Mouse (Mus musculus): Measurements from ENCODE around the gene Gm49450. TPM values are rescaled to one million over a fixed set of nuclear protein-coding genes. Genes with fewer than 3 reads are reported as not detected.

The Gm49450 gene
- polyA plus RNA-seq, 1 experiment from 2014 or later = not detected

- 31% methylated on average over 4 of the region's 4 CpGs for WGBS
- no peak overlapping the region for H3K9ac ChIP-seq (ENCODE audit: low read depth, low read length)
- H3K27me3 ChIP-seq (ENCODE audit: insufficient read depth, low read length) = no peaks in the 10 kb centered on the region
- no peak overlapping the region for H3K4me2 ChIP-seq (ENCODE audit: low read length)
- no peak overlapping the region for H3K4me3 ChIP-seq (replicated peaks; ENCODE audit: low read depth, low read length)
- no peaks in the 10 kb centered on the region for H3K9me3 ChIP-seq (replicated peaks; ENCODE audit: low read length)
- peaks cover 15% of the 10 kb centered on the region for H3K4me1 ChIP-seq (replicated peaks; ENCODE audit: insufficient read depth, low read length)
- H3K27ac ChIP-seq = no peak overlapping the region
- no peak for TF ChIP-seq CTCF (IDR thresholded peaks at IDR 0.05; ENCODE audit: low read depth)
- H3K36me3 ChIP-seq (ENCODE audit: insufficient read depth, low read length) = no peaks in the 10 kb centered on the region
- DNase-seq (ENCODE audit: low spot score) (no peak), ATAC-seq (replicated peaks; ENCODE audit: low FRiP score, low read depth) (no peak)
Observed at GRCm38 (mm10) chr15:98971111-98971510, 17.8 kb upstream of the Gm49450 start.

- peaks cover 15% of the 10 kb centered on the region for H3K4me1 ChIP-seq (replicated peaks; ENCODE audit: insufficient read depth, low read length)
- H3K36me3 ChIP-seq (ENCODE audit: insufficient read depth, low read length) = no peaks in the 10 kb centered on the region
- ATAC-seq (replicated peaks; ENCODE audit: low FRiP score, low read depth) (no peak), DNase-seq (ENCODE audit: low spot score) (no peak)
- H3K4me2 ChIP-seq (ENCODE audit: low read length) = no peak overlapping the region
- 0 out of 2 replicates have a peak overlapping the region, but pooled peaks have one; percentile 23 for H3K9ac ChIP-seq (ENCODE audit: low read depth, low read length)
- TF ChIP-seq CTCF (IDR thresholded peaks at IDR 0.05; ENCODE audit: low read depth) = no peak
- WGBS = 24% methylated on average over 16 of the region's 16 CpGs
- H3K4me3 ChIP-seq (replicated peaks; ENCODE audit: low read depth, low read length) = no peak overlapping the region
- peak overlapping the region; percentile 50; the same call in 1 of the 2 replicates for H3K27ac ChIP-seq
- H3K27me3 ChIP-seq (ENCODE audit: insufficient read depth, low read length) = no peaks in the 10 kb centered on the region
- H3K9me3 ChIP-seq (replicated peaks; ENCODE audit: low read length) = no peaks in the 10 kb centered on the region
Observed at GRCm38 (mm10) chr15:98969372-98970101, 16.2 kb upstream of the Gm49450 start.

GRCm38 (mm10) chr15:98968701-98969371, 15.5 kb upstream of the Gm49450 start:
- 22% methylated on average over 12 of the region's 12 CpGs for whole genome bisulfite sequencing
- H3K9ac ChIP-seq (ENCODE audit: low read depth, low read length) = peak overlapping the region; percentile 37; the same call in 1 of the 2 replicates
- no peaks in the 10 kb centered on the region for H3K9me3 ChIP-seq (replicated peaks; ENCODE audit: low read length)
- TF ChIP-seq CTCF (IDR thresholded peaks at IDR 0.05; ENCODE audit: low read depth) = no peak
- H3K36me3 ChIP-seq (ENCODE audit: insufficient read depth, low read length) = no peaks in the 10 kb centered on the region
- ATAC-seq (replicated peaks; ENCODE audit: low FRiP score, low read depth) (no peak; the same call in 1 of the 2 replicates), DNase-seq (ENCODE audit: low spot score) (peak; percentile 87)
- H3K4me3 ChIP-seq (replicated peaks; ENCODE audit: low read depth, low read length) = no peak overlapping the region
- H3K27me3 ChIP-seq (ENCODE audit: insufficient read depth, low read length) = no peaks in the 10 kb centered on the region
- H3K27ac ChIP-seq = no peak overlapping the region
- 0 out of 2 replicates have a peak overlapping the region, but pooled peaks have one; percentile 13 for H3K4me2 ChIP-seq (ENCODE audit: low read length)
- peaks cover 15% of the 10 kb centered on the region for H3K4me1 ChIP-seq (replicated peaks; ENCODE audit: insufficient read depth, low read length)

- DNase-seq (ENCODE audit: low spot score) (no peak), ATAC-seq (replicated peaks; ENCODE audit: low FRiP score, low read depth) (no peak)
- 75% methylated on average over 3 of the region's 3 CpGs for WGBS
- no peaks in the 10 kb centered on the region for H3K9me3 ChIP-seq (replicated peaks; ENCODE audit: low read length)
- no peaks in the 10 kb centered on the region for H3K36me3 ChIP-seq (ENCODE audit: insufficient read depth, low read length)
- H3K4me1 ChIP-seq (replicated peaks; ENCODE audit: insufficient read depth, low read length) = no peaks in the 10 kb centered on the region
- no peak overlapping the region for H3K4me2 ChIP-seq (ENCODE audit: low read length)
- no peak overlapping the region for H3K27ac ChIP-seq
- H3K9ac ChIP-seq (ENCODE audit: low read depth, low read length) = no peak overlapping the region
- H3K4me3 ChIP-seq (replicated peaks; ENCODE audit: low read depth, low read length) = no peak overlapping the region
- no peak for TF ChIP-seq CTCF (IDR thresholded peaks at IDR 0.05; ENCODE audit: low read depth)
- H3K27me3 ChIP-seq (ENCODE audit: insufficient read depth, low read length) = no peaks in the 10 kb centered on the region
Observed at GRCm38 (mm10) chr15:98959531-98959930, 6.2 kb upstream of the Gm49450 start.

GRCm38 (mm10) chr15:98958901-98959420, 5.6 kb upstream of the Gm49450 start:
- Histone ChIP-seq H3K27ac (no peak overlapping the region), H3K9ac (ENCODE audit: low read depth, low read length) (no peak overlapping the region), H3K4me2 (ENCODE audit: low read length) (no peak overlapping the region), H3K4me1 (replicated peaks; ENCODE audit: insufficient read depth, low read length) (no peaks in the 10 kb centered on the region), H3K36me3 (ENCODE audit: insufficient read depth, low read length) (no peaks in the 10 kb centered on the region), H3K4me3 (replicated peaks; ENCODE audit: low read depth, low read length) (no peak overlapping the region), H3K9me3 (replicated peaks; ENCODE audit: low read length) (no peaks in the 10 kb centered on the region), H3K27me3 (ENCODE audit: insufficient read depth, low read length) (no peaks in the 10 kb centered on the region)
- ATAC-seq (replicated peaks; ENCODE audit: low FRiP score, low read depth) (no peak), DNase-seq (ENCODE audit: low spot score) (no peak)
- no peak for TF ChIP-seq CTCF (IDR thresholded peaks at IDR 0.05; ENCODE audit: low read depth)
- WGBS = 90% methylated on average over 4 of the region's 4 CpGs

GRCm38 (mm10) chr15:98957475-98957874, 4.1 kb upstream of the Gm49450 start:
- WGBS = 66% methylated on average over 5 of the region's 5 CpGs
- no peaks in the 10 kb centered on the region for H3K36me3 ChIP-seq (ENCODE audit: insufficient read depth, low read length)
- H3K4me3 ChIP-seq (replicated peaks; ENCODE audit: low read depth, low read length) = no peak overlapping the region
- DNase-seq (ENCODE audit: low spot score) (no peak), ATAC-seq (replicated peaks; ENCODE audit: low FRiP score, low read depth) (no peak)
- TF ChIP-seq CTCF (IDR thresholded peaks at IDR 0.05; ENCODE audit: low read depth) = no peak
- no peaks in the 10 kb centered on the region for H3K4me1 ChIP-seq (replicated peaks; ENCODE audit: insufficient read depth, low read length)
- no peaks in the 10 kb centered on the region for H3K9me3 ChIP-seq (replicated peaks; ENCODE audit: low read length)
- H3K27me3 ChIP-seq (ENCODE audit: insufficient read depth, low read length) = no peaks in the 10 kb centered on the region
- H3K4me2 ChIP-seq (ENCODE audit: low read length) = no peak overlapping the region
- no peak overlapping the region for H3K9ac ChIP-seq (ENCODE audit: low read depth, low read length)
- no peak overlapping the region for H3K27ac ChIP-seq
